Mouse (Mus musculus): ENCODE results near the gene Gm4181.
"Not testable (repeated sequence)": the region's sequence is repeated elsewhere in the genome, so short reads cannot be mapped to it uniquely, and the experiment has no call there.

Gm4181 gene

GRCm38 (mm10) chr14:51635566-51635965, at the start of gene Gm4181:
Gene Gm4181 (minus strand): TSS chr14:51635666.
- DNase-seq (ENCODE audit: low spot score): not testable (repeated sequence)

DNA sequence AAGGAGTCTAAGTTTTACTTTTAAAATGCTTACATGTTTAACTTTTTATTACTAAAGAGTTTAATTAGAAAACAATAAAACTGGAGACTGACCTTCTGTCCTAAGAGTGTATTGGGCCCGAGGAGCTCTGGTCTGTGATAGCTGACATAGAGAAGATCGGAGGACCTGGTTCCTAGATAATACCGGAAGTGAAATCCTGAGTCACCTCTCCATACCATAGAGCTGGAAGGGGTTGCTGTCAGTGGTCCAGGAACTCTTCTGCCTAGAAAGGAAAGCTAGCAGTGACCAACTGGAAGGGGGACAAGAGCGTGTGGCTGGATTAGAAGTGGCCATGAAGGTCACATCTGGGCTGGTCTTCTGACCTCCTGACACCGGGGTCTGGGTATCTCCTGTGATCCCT, 41.8 kb upstream of the Gm4181 start:
- no peak for DNase-seq (ENCODE audit: low spot score)

GRCm38 (mm10) chr14:51632426-51632825, 3.0 kb downstream of the Gm4181 start:
- DNase-seq (ENCODE audit: low spot score): peak; percentile 12

GRCm38 (mm10) chr14:51611210-51611609, 24.3 kb downstream of the Gm4181 start, which contains the start of gene Gm17078:
Gene Gm17078 (minus strand): TSS chr14:51611310.
- DNase-seq (ENCODE audit: low spot score): no peak

- not testable (repeated sequence) for DNase-seq (ENCODE audit: low spot score)
These were observed 43.4 kb downstream of the Gm4181 start, which contains the start of gene Gm17174 for GRCm38 (mm10) chr14:51592039-51592438. Gene Gm17174 (minus strand): TSS chr14:51592139.
